Mouse (Mus musculus) bone marrow, adult 2 months (tissue): Measurements from ENCODE around the gene H2-M10.6.

ENCODE experiments used
- CTCF ChIP-seq: fragments of 200-500 bp; IDR thresholded peaks from 2 replicates; pipeline ENCODE4 v1.5.1; 2011; ENCODE audit warnings: low read length, control low read depth; ENCODE audit not compliant: control insufficient read depth, insufficient read depth
- POLR2A ChIP-seq: fragments of 200-500 bp; IDR thresholded peaks from 2 replicates; pipeline ENCODE4 v1.6.1; 2011; ENCODE audit warnings: low read depth, mild to moderate bottlenecking, control low read depth, low read length, borderline replicate concordance; ENCODE audit not compliant: control insufficient read depth

- TF ChIP-seq CTCF (no peak), POLR2A (no peak)
Observed at GRCm38 (mm10) chr17:36844286-36844719, 32.3 kb downstream of the H2-M10.6 start.
